Mouse (Mus musculus) lung, embryonic 14.5 days (tissue): ENCODE data around the gene Ric8a. TPM values are rescaled to one million over a fixed set of nuclear protein-coding genes. Genes with fewer than 3 reads are reported as not detected.

Source experiments
- ATAC-seq: fragments of 200-750 bp; cut with Nextera tagmentation; 2 replicates; pipeline ENCODE4 v1.8.0; 2017; ENCODE audit warnings: mild to moderate bottlenecking, moderate TSS enrichment, moderate library complexity; ENCODE audit not compliant: insufficient read depth
- DNase-seq: peaks from one replicate; pipeline ENCODE4 v3.0.0-alpha.2; 2015
- H3K27ac ChIP-seq: fragments of 300-500 bp; sonication (generic); 2 replicates; pipeline ENCODE4 v1.5.1; 2014; ENCODE audit warnings: low read depth, mild to moderate bottlenecking, moderate library complexity
- H3K27me3 ChIP-seq: fragments of 300-500 bp; sonication (generic); 2 replicates; pipeline ENCODE4 v1.6.1; 2014; ENCODE audit warnings: low read length, control low read depth; ENCODE audit not compliant: insufficient read depth
- H3K36me3 ChIP-seq: fragments of 300-500 bp; sonication (generic); 2 replicates; pipeline ENCODE4 v1.6.1; 2014; ENCODE audit warnings: control low read depth; ENCODE audit not compliant: insufficient read depth
- H3K4me1 ChIP-seq: fragments of 300-500 bp; sonication (generic); 2 replicates; pipeline ENCODE4 v1.6.1; 2014; ENCODE audit warnings: antibody characterized with exemption, control low read depth; ENCODE audit not compliant: insufficient read depth
- H3K4me2 ChIP-seq: fragments of 300-500 bp; sonication (generic); 2 replicates; pipeline ENCODE4 v1.6.1; 2014; ENCODE audit warnings: mild to moderate bottlenecking
- H3K4me3 ChIP-seq: fragments of 300-500 bp; sonication (generic); 2 replicates; pipeline ENCODE4 v1.5.1; 2014; ENCODE audit warnings: low read depth, low read length
- H3K9ac ChIP-seq: fragments of 300-500 bp; sonication (generic); 2 replicates; pipeline ENCODE4 v1.6.1; 2014
- H3K9me3 ChIP-seq: fragments of 300-500 bp; sonication (generic); 2 replicates; pipeline ENCODE4 v1.6.1; 2016; ENCODE audit warnings: low read depth, low read length, control low read depth
- CTCF ChIP-seq: IDR thresholded peaks from 2 replicates; pipeline ENCODE4 v1.5.1; 2016; ENCODE audit warnings: antibody characterized with exemption, low read depth
- WGBS: fragments of 180-500 bp; shearing (Covaris S2); extraction: QIAGEN DNeasy Blood & Tissue Kit; methylation state at CpG from one replicate; pipeline ENCODE4 v1.1.7; 2014; 5-methylcytosine and 5-hydroxymethylcytosine counted together
- polyA plus RNA-seq: library from polyadenylated mRNA; unstranded; fragments of >200 nt; fragmentation: Nextera tagmentation; extraction: Ambion mirVana; gene quantifications from 2 replicates; pipeline ENCODE4 v1.2.1, GENCODE M21; 2014

Gene Ric8a
- polyA plus RNA-seq, 1 experiment from 2014 or later = 54.8 TPM

- no peak overlapping the region for H3K9ac ChIP-seq
- DNase-seq (no peak), ATAC-seq (no peak)
- 76% methylated on average over 10 of the region's 10 CpGs for WGBS
- H3K4me3 ChIP-seq = no peak overlapping the region
- H3K36me3 ChIP-seq = peaks cover 5% of the 10 kb centered on the region
- no peaks in the 10 kb centered on the region for H3K27me3 ChIP-seq
- TF ChIP-seq CTCF = no peak
- H3K4me2 ChIP-seq = no peak overlapping the region
- H3K4me1 ChIP-seq = no peaks in the 10 kb centered on the region
- H3K9me3 ChIP-seq = no peaks in the 10 kb centered on the region
- no peak overlapping the region for H3K27ac ChIP-seq
Observed at GRCm38 (mm10) chr7:140846676-140847075, 10.1 kb upstream of the Ric8a start.

DNA sequence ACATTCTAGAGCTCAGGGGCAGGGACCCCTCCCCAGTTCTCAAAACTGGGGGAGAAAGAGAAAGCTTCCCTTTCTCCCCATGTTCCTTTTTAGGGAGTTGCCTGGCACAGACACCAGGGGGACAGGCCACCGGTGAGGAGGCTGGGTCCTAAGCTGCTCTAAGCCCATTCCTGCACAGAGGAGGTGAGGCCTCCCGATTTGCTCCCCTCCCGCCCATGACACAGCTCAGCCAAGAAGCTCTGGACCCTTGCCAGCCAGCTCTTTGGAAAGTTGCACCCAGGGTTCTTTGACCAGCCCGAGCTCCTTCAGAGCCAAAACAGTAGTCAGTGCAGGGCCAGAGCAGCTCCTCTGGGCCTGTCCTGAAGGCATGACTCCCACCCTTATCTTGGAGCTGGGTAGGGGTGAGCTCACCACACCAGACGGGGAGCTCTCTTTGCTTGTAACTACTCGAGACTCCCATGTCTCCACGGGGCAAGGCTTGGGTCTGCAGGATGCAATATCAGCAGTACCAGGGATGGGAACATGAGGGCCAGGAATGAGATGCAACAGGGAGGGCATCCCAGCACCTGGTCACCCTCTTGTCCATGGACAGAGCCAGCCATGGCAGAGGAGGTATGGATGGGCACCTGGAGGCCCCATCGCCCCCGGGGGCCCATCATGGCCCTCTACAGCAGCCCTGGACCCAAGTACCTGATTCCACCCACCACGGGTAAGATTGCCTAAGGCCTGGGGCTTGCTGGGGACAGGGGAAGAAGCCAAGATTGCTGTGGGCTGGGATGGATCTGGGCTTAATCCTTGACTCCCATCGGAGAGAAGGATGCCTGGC lies 8.8 kb upstream of the Ric8a start, which contains the start of gene Odf3:
Odf3 (plus strand) TSS at position 51 of the 826 bp plus-strand sequence.
- WGBS = 50% methylated on average over 11 of the region's 11 CpGs
- Histone ChIP-seq H3K4me2 (no peak within 1 kb of the TSS), H3K27me3 (no peaks in the 10 kb centered on the region), H3K4me3 (no peak within 1 kb of the TSS), H3K9ac (no peak within 1 kb of the TSS), H3K9me3 (no peaks in the 10 kb centered on the region), H3K27ac (no peak within 1 kb of the TSS), H3K36me3 (peaks cover 18% of the 10 kb centered on the region), H3K4me1 (no peaks in the 10 kb centered on the region)
- peak; percentile 16; the same call in 1 of the 2 replicates for TF ChIP-seq CTCF
- DNase-seq (peak; percentile 81), ATAC-seq (peak; percentile 9; the same call in 1 of the 2 replicates)

DNA sequence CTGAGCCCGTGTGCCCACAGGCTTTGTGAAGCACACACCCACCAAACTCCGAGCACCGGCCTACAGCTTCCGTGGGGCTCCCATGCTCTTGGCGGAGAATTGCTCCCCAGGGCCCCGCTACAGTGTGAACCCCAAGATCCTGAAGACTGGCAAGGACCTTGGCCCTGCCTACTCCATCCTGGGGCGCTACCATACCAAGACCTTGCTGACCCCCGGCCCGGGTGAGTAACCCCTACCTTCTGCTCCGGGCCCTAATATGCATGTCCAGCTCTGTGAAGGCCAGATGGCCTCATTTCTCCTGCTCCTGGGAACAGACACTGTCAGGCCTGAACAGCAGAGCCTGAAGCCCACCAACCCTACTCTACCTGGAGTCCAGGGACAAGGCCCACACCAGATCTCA lies 8.2 kb upstream of the Ric8a start:
- H3K27me3 ChIP-seq = no peaks in the 10 kb centered on the region
- ATAC-seq = no peak
- 96% methylated on average over 10 of the region's 10 CpGs for WGBS
- no peak for TF ChIP-seq CTCF
- no peak overlapping the region for H3K9ac ChIP-seq
- DNase-seq = no peak
- H3K4me1 ChIP-seq = no peaks in the 10 kb centered on the region
- no peak overlapping the region for H3K27ac ChIP-seq
- no peak overlapping the region for H3K4me2 ChIP-seq
- peaks cover 24% of the 10 kb centered on the region for H3K36me3 ChIP-seq
- H3K9me3 ChIP-seq = no peaks in the 10 kb centered on the region
- H3K4me3 ChIP-seq = no peak overlapping the region

GRCm38 (mm10) chr7:140851916-140852315 lies 4.8 kb upstream of the Ric8a start:
- H3K4me3 ChIP-seq = no peak overlapping the region
- no peak for TF ChIP-seq CTCF
- DNase-seq (no peak), ATAC-seq (no peak)
- H3K4me1 ChIP-seq = no peaks in the 10 kb centered on the region
- no peak overlapping the region for H3K9ac ChIP-seq
- no peaks in the 10 kb centered on the region for H3K9me3 ChIP-seq
- H3K4me2 ChIP-seq = no peak overlapping the region
- H3K27me3 ChIP-seq = no peaks in the 10 kb centered on the region
- 88% methylated on average over 4 of the region's 4 CpGs for whole genome bisulfite sequencing
- H3K36me3 ChIP-seq = peaks cover 35% of the 10 kb centered on the region
- no peak overlapping the region for H3K27ac ChIP-seq

DNA sequence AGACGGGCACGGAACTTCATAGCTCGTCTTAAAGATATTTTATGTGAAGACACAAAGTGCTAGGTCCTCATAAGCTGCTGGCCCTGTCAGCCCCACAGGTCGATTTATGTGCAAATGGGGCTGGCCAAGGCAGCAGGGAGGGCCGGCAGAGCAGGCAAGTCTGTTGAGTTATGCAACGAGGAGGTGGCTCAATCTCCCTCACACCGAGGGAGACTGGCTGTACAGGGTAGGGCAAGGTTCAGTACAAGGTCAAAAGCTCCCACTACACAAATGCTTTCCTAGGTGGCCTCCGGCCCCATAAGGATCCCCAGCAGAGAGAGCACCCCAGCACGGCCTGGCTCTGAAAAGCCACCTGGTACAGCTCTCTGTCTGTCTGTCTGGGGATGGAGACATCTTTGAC lies 3.4 kb upstream of the Ric8a start:
- WGBS = 80% methylated on average over 9 of the region's 9 CpGs
- DNase-seq = no peak

DNA sequence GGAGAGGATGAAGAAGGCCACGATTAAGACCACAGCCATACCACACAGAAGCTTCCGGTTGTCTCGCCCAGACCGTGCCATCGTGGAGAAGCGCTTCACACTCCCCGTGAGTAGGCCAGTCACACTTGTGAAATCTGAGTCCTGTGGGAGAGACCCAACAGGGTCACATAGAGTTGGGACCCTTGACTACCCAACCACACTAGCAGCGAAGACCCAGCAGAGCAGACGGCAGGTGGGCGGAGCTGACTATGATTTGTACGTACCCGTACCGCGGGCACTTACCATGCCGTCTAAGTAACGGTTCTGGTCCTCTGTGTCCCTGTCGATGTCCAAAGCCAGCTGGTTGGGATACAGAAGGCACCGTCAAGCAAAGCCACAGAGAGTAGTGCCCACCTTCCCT lies 2.3 kb upstream of the Ric8a start:
- no peak for TF ChIP-seq CTCF
- ATAC-seq (no peak), DNase-seq (no peak)
- no peak overlapping the region for H3K4me3 ChIP-seq
- no peak overlapping the region for H3K27ac ChIP-seq
- H3K4me2 ChIP-seq = no peak overlapping the region
- peaks cover 5% of the 10 kb centered on the region; the same call in 1 of the 2 replicates for H3K4me1 ChIP-seq
- no peaks in the 10 kb centered on the region for H3K27me3 ChIP-seq
- 89% methylated on average over 18 of the region's 18 CpGs for WGBS
- H3K9me3 ChIP-seq = no peaks in the 10 kb centered on the region
- H3K9ac ChIP-seq = no peak overlapping the region
- peaks cover 47% of the 10 kb centered on the region for H3K36me3 ChIP-seq

More for the DNA sequence above, 3.4 kb upstream of the Ric8a start:
- H3K4me3 ChIP-seq = no peak overlapping the region
- no peak overlapping the region for H3K27ac ChIP-seq
- no peak for TF ChIP-seq CTCF
- H3K27me3 ChIP-seq = no peaks in the 10 kb centered on the region
- no peak overlapping the region for H3K9ac ChIP-seq
- H3K4me1 ChIP-seq = peaks cover 4% of the 10 kb centered on the region; the same call in 1 of the 2 replicates
- no peak for ATAC-seq
- H3K36me3 ChIP-seq = peaks cover 36% of the 10 kb centered on the region
- H3K4me2 ChIP-seq = no peak overlapping the region
- no peaks in the 10 kb centered on the region for H3K9me3 ChIP-seq

GRCm38 (mm10) chr7:140855181-140855580 lies 1.6 kb upstream of the Ric8a start:
- WGBS = 71% methylated on average over 9 of the region's 9 CpGs
- Histone ChIP-seq H3K36me3 (peaks cover 54% of the 10 kb centered on the region), H3K27ac (0 out of 2 replicates have a peak overlapping the region, but pooled peaks have one; percentile 83), H3K4me3 (peak overlapping the region; percentile 78), H3K9ac (peak overlapping the region; percentile 85), H3K4me1 (peaks cover 5% of the 10 kb centered on the region; the same call in 1 of the 2 replicates), H3K9me3 (no peaks in the 10 kb centered on the region), H3K27me3 (no peaks in the 10 kb centered on the region), H3K4me2 (peak overlapping the region; percentile 100)
- DNase-seq = no peak
- no peak for TF ChIP-seq CTCF
- no peak for ATAC-seq
